ENCODE assay signal across 25 mouse cellular contexts in genomic region chr16:64211895-64212294, GRCm38 (mm10).
DNase-seq lines count a peak whose midpoint lies in the region; ATAC-seq and TF ChIP-seq lines count a peak whose summit lies in the region.
"Had no signal": no experiment of that assay in that cellular context is flagged by ENCODE, and none has a peak within 500 bp of the region (broad histone marks: within the 10 kb centered on the region; RNA-seq: fewer than 3 reads in every experiment).

No protein-coding gene starts in this region.

- DNase-seq in kidney, postnatal 0 days (ENCODE audit: low spot score): peak; percentile 47
- no peak for DNase-seq in kidney, adult 8-10 months
- peak; percentile 85 for DNase-seq in lung, embryonic 14.5 days
- no peak for DNase-seq in lung, postnatal 10 days
- peak; percentile 8 for DNase-seq in adrenal gland, postnatal 14 days
- DNase-seq in limb, embryonic 14.5 days (ENCODE audit: low spot score): peak; percentile 73
- DNase-seq: B cell, adult 2 months; cerebellum, adult 11 months; cerebellum, adult 9-10 months; cerebellum, postnatal 36 days; heart, adult 2 months; heart, postnatal 4 days; liver, postnatal 0 days; retina, postnatal 1 day; right cerebral cortex, postnatal 14 days had no signal

- no peak overlapping the region for H3K4me2 ChIP-seq in kidney, postnatal 0 days (ENCODE audit: low read length)
- H3K4me2 ChIP-seq in lung, embryonic 14.5 days: no peak overlapping the region
- H3K4me2 ChIP-seq in limb, embryonic 14.5 days (replicated peaks; ENCODE audit: low read depth, low read length, severe bottlenecking): no peak overlapping the region
- H3K4me2 ChIP-seq: embryonic facial prominence, embryonic 12.5 days; heart, embryonic 12.5 days; hindbrain, embryonic 13.5 days; limb, embryonic 12.5 days; liver, embryonic 12.5 days; midbrain, embryonic 15.5 days; neural tube, embryonic 15.5 days; stomach, embryonic 15.5 days had no signal

- no peaks in the 10 kb centered on the region for H3K27me3 ChIP-seq in kidney, postnatal 0 days (ENCODE audit: insufficient read depth, low read length)
- no peaks in the 10 kb centered on the region for H3K27me3 ChIP-seq in lung, embryonic 14.5 days (ENCODE audit: insufficient read depth, low read length)
- no peaks in the 10 kb centered on the region for H3K27me3 ChIP-seq in limb, embryonic 14.5 days (ENCODE audit: control insufficient read depth, insufficient read depth, low read length)
- H3K27me3 ChIP-seq: embryonic facial prominence, embryonic 12.5 days; heart, embryonic 12.5 days; hindbrain, embryonic 13.5 days; limb, embryonic 12.5 days; liver, embryonic 12.5 days; midbrain, embryonic 15.5 days; neural tube, embryonic 15.5 days; stomach, embryonic 15.5 days had no signal

- H3K36me3 ChIP-seq in kidney, postnatal 0 days (ENCODE audit: insufficient read depth, low read length): no peaks in the 10 kb centered on the region
- no peaks in the 10 kb centered on the region for H3K36me3 ChIP-seq in lung, embryonic 14.5 days (ENCODE audit: insufficient read depth)
- no peaks in the 10 kb centered on the region for H3K36me3 ChIP-seq in limb, embryonic 14.5 days (ENCODE audit: control insufficient read depth, insufficient read depth, low read length)
- H3K36me3 ChIP-seq: embryonic facial prominence, embryonic 12.5 days; heart, embryonic 12.5 days; hindbrain, embryonic 13.5 days; limb, embryonic 12.5 days; liver, embryonic 12.5 days; midbrain, embryonic 15.5 days; neural tube, embryonic 15.5 days; stomach, embryonic 15.5 days had no signal

- no peak overlapping the region for H3K9ac ChIP-seq in kidney, postnatal 0 days (ENCODE audit: low read depth, low read length)
- no peak overlapping the region for H3K9ac ChIP-seq in lung, embryonic 14.5 days
- H3K9ac ChIP-seq in limb, embryonic 14.5 days (ENCODE audit: low read depth, low read length, severe bottlenecking): no peak overlapping the region
- H3K9ac ChIP-seq: embryonic facial prominence, embryonic 12.5 days; heart, embryonic 12.5 days; hindbrain, embryonic 13.5 days; limb, embryonic 12.5 days; liver, embryonic 12.5 days; liver, postnatal 0 days; midbrain, embryonic 15.5 days; neural tube, embryonic 15.5 days; stomach, embryonic 15.5 days had no signal

- no peak overlapping the region for H3K27ac ChIP-seq in kidney, postnatal 0 days
- no peak overlapping the region for H3K27ac ChIP-seq in lung, embryonic 14.5 days (ENCODE audit: low read depth)
- H3K27ac ChIP-seq in limb, embryonic 14.5 days (replicated peaks; ENCODE audit: low read depth, low read length): no peak overlapping the region
- H3K27ac ChIP-seq: embryonic facial prominence, embryonic 12.5 days; heart, adult 2 months; hindbrain, embryonic 13.5 days; limb, embryonic 12.5 days; liver, embryonic 12.5 days; midbrain, embryonic 15.5 days; neural tube, embryonic 15.5 days; stomach, embryonic 15.5 days had no signal

- no peaks in the 10 kb centered on the region for H3K9me3 ChIP-seq in kidney, postnatal 0 days (replicated peaks; ENCODE audit: low read length)
- H3K9me3 ChIP-seq in lung, embryonic 14.5 days (ENCODE audit: low read depth, low read length): no peaks in the 10 kb centered on the region
- no peaks in the 10 kb centered on the region for H3K9me3 ChIP-seq in limb, embryonic 14.5 days (ENCODE audit: control insufficient read depth, low read length)
- H3K9me3 ChIP-seq: embryonic facial prominence, embryonic 12.5 days; heart, embryonic 12.5 days; hindbrain, embryonic 13.5 days; limb, embryonic 12.5 days; liver, embryonic 12.5 days; midbrain, embryonic 15.5 days; neural tube, embryonic 15.5 days; stomach, embryonic 15.5 days had no signal

- no peak overlapping the region for H3K4me3 ChIP-seq in kidney, postnatal 0 days (replicated peaks; ENCODE audit: low read depth, low read length)
- H3K4me3 ChIP-seq in lung, embryonic 14.5 days (ENCODE audit: low read depth, low read length): no peak overlapping the region
- H3K4me3 ChIP-seq in limb, embryonic 14.5 days (replicated peaks; ENCODE audit: low read length): no peak overlapping the region
- H3K4me3 ChIP-seq: embryonic facial prominence, embryonic 12.5 days; heart, adult 2 months; heart, embryonic 12.5 days; hindbrain, embryonic 13.5 days; limb, embryonic 12.5 days; liver, embryonic 12.5 days; midbrain, embryonic 15.5 days; neural tube, embryonic 15.5 days; stomach, embryonic 15.5 days had no signal

- no peak for ATAC-seq in kidney, postnatal 0 days (replicated peaks; ENCODE audit: low FRiP score, low read depth)
- ATAC-seq in lung, embryonic 14.5 days (ENCODE audit: insufficient read depth): peak; percentile 49; the same call in 1 of the 2 replicates
- peak; percentile 57 for ATAC-seq in limb, embryonic 14.5 days (ENCODE audit: low FRiP score, low read depth)
- ATAC-seq: forebrain, embryonic 16.5 days; intestine, embryonic 16.5 days; liver, embryonic 12.5 days; liver, postnatal 0 days; midbrain, embryonic 15.5 days had no signal

- TF ChIP-seq CTCF in kidney, postnatal 0 days (IDR thresholded peaks at IDR 0.05; ENCODE audit: low read depth): no peak
- TF ChIP-seq CTCF in lung, embryonic 14.5 days (IDR thresholded peaks at IDR 0.05; ENCODE audit: low read depth): no peak

- no peaks in the 10 kb centered on the region for H3K4me1 ChIP-seq in kidney, postnatal 0 days (replicated peaks; ENCODE audit: insufficient read depth, low read length)
- no peaks in the 10 kb centered on the region for H3K4me1 ChIP-seq in lung, embryonic 14.5 days (ENCODE audit: insufficient read depth)
- H3K4me1 ChIP-seq in limb, embryonic 14.5 days (ENCODE audit: control insufficient read depth, insufficient read depth, low read length): no peaks in the 10 kb centered on the region
- H3K4me1 ChIP-seq: embryonic facial prominence, embryonic 12.5 days; heart, embryonic 12.5 days; hindbrain, embryonic 13.5 days; liver, embryonic 12.5 days; midbrain, embryonic 15.5 days; neural tube, embryonic 15.5 days; stomach, embryonic 15.5 days had no signal

- WGBS in kidney, postnatal 0 days: 83% methylated on average over 1 of the region's 1 CpGs
- 35% methylated on average over 1 of the region's 1 CpGs for WGBS in lung, embryonic 14.5 days
- 23% methylated on average over 1 of the region's 1 CpGs for WGBS in limb, embryonic 14.5 days

- TF ChIP-seq POLR2A in limb, embryonic 14.5 days (IDR thresholded peaks at IDR 0.05; ENCODE audit: borderline replicate concordance, extremely low read depth, insufficient read depth, insufficient read length): no peak

Comparison
In these comparisons a context has a peak if more than half of its experiments do, and no peak if none do; other contexts are left out.
1. DNase-seq: peak in kidney, postnatal 0 days (single experiment), lung, embryonic 14.5 days (single experiment), adrenal gland, postnatal 14 days (single experiment) and limb, embryonic 14.5 days (single experiment); none in kidney, adult 8-10 months (0 of 2) and lung, postnatal 10 days (single experiment).